Mouse (Mus musculus): Measurements from ENCODE around the gene Xrcc4.

Xrcc4 gene

DNA sequence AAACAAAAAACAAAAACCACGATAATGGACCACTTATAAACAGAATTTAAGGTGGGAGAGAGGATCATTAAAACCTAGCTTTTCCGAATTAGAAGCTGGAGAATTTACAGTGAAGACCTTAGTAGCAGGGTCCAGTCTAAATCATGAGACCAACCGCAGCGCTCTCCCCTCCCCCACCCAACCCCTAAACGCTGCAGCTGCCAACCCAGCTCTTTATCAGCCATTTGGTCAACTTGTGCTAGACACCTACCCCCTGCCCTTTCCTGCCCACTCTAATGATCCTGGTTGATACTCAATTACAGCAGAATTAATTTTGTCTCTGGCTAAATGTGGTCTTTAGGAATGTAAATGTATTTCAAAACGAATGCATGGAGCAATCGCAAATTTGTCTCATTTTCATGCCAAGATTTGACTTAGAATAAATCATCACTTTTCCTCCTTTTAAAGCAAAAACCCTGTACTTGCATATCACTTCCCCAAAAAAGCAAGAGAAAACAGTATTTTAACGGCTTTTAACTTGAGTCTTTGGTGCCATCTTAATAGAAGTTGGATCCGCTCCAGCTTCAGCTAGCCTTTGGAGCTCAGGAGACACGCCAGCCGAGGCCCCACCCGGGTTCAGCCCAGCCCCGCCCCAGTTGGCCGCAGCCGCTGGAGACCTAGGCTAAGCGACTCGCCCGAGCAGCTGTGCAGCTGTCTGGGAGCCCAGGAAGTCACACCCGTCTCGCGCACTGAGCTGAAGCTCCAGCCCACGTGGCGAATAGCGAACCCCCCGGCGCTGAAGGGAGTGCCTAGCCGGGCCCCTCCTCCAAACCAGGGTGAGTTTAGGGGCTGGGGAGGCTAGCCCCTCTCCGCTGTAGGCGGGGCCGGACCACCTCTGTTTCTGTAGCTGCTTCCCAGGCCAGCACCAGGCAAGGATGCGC lies 350.4 kb downstream of the Xrcc4 start:
- DNase-seq (ENCODE audit: low spot score) = peak; percentile 19

DNA sequence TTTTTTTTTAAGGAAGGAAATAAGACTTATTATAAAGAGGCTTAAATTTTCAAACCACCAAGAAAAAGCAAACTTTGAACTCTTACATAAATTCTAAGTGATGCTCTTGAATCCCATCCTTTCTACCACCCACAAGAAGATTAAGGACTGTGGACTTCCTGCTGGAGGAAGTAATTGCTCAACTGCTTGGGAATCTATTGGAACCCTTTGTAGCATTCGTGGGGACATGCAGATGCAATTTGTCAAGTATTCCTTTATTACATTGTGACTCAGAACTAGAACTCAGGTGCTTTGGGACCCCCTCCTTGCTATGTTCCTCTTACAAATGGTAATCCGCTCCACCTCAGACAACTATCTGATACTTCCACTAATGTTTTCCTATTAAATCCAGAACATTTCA lies 351.1 kb downstream of the Xrcc4 start:
- no peak for DNase-seq (ENCODE audit: low spot score)

DNA sequence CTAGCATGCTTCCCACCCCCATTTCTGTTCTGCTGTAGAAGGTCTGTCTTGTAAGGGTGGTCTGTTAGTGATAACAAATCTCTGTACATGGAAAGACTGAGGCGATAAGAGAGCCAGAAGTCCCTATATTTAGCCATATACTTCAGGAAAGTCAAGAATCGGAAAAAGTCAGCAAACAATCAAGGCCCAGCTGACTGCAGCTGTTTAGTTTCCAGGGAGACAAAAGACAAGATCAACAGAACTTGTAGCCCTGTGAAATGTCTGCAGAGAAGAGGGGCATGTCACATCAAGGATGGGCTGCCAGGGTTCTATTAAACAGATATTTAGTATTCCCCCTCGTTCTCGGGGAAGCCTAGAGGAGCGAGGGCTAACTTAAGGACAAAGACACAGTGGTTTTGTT lies 354.3 kb downstream of the Xrcc4 start:
- DNase-seq (ENCODE audit: low spot score) = no peak

DNA sequence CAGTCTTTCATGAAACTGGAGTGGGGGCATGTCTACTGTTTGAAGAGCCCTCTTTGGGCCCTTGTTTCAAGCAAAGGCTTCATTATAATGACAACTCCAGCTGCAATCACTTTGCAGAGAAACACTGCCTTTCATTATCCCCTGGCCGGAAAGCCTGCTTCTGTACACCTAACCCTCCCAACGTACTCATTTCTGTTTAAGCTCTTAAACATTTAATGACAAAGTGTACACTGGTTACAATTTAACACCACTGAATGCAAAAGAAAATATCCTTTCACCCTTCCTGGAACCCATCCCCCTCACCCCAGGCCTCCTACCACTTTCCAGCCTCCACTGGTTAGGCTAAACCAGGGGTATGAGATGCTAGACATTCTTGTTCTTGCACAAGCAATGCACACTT lies 362.9 kb downstream of the Xrcc4 start:
- DNase-seq (ENCODE audit: low spot score) = no peak
